Mouse (Mus musculus) CD4-positive, CD25-positive, alpha-beta regulatory T cell (primary cell): Measurements from ENCODE around the gene Cwc22. TPM values are rescaled to one million over a fixed set of nuclear protein-coding genes. Genes with fewer than 3 reads are reported as not detected.

ENCODE experiments used
- polyA plus RNA-seq: library from polyadenylated mRNA; unstranded; fragments of 100-300 nt; shearing (Covaris generic); gene quantifications from one replicate; pipeline ENCODE4 v1.2.1, GENCODE M21; 2017

Cwc22 gene
- 38.3 TPM for polyA plus RNA-seq

DNA sequence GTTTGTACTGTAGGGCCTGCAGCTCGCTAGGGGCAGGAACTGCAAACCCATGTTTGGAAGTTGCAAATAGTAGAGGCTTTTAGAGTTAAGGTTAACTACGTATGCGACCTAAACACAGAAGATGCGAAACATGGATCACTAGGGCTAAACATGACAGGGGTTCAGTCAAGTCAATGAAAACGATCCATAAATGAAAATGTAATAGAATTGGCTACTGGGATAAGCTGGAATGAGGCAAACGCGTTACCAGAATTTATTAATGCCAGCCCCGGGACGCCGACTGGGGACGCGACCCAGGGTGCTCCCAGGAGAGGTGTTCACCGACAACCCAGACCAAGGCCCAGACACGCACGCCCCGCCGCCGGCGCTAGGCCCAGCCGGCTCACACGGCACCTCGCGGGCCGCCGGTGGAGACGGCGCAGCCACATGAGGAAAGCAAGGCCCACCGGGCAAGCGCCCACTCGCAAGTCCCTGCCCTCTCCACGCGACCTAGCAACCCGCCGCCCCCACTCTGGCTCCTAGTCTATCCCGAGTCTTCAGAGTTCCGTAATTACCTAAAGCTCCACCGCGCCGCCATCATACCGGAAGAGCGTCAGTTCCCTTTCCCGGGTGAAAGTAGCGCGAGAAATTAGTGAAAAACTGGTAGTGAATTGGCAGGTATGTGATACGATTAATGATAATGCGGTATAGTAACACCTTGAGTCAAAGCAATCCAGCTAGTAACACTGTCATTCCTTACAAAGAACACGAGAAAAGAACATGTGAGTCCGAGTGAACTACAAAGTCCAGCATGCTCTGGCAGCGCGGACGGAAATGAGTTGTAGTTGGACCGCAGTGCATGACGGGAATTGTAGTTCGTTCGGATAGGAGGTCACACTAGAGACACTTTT lies at the start of gene Cwc22:
Gene Cwc22 (minus strand): TSS at position 780 of the 890 bp plus-strand sequence.

Other genes with a start within 250 kb of the Cwc22 start
- 0.06 TPM for gene Zfp385b, start 126.7 kb downstream of the Cwc22 start, polyA plus RNA-seq